Mouse (Mus musculus) brown adipose tissue, adult 24 weeks (tissue): Measurements from ENCODE around the gene Atg16l2. TPM values are rescaled to one million over a fixed set of nuclear protein-coding genes. Genes with fewer than 3 reads are reported as not detected.
A peak's percentile ranks its signal among the peaks of the same experiment; 100 is the strongest.

Experiments
- H3K27ac ChIP-seq: fragments of 200-500 bp; replicated peaks from 2 replicates; pipeline ENCODE4 v1.5.1; 2012; ENCODE audit warnings: low read depth, mild to moderate bottlenecking, low read length
- H3K4me1 ChIP-seq: fragments of 200-500 bp; 2 replicates; pipeline ENCODE4 v1.6.1; 2012; ENCODE audit warnings: low read length, mixed read lengths; ENCODE audit not compliant: control insufficient read depth, insufficient read depth, insufficient read length
- H3K4me3 ChIP-seq: fragments of 200-500 bp; 2 replicates; pipeline ENCODE4 v1.5.1; 2012; ENCODE audit warnings: low read depth, mild to moderate bottlenecking, low read length, moderate library complexity; ENCODE audit not compliant: insufficient read depth
- polyA plus RNA-seq: library from polyadenylated mRNA; stranded (reverse); fragments of >200 nt; gene quantifications from 2 replicates; pipeline ENCODE4 v1.2.4, GENCODE M21; 2012; ENCODE audit not compliant: missing spikeins, insufficient read depth, insufficient read length

Atg16l2 gene
- 2.9 and 7.5 TPM in 2 replicates for polyA plus RNA-seq

DNA sequence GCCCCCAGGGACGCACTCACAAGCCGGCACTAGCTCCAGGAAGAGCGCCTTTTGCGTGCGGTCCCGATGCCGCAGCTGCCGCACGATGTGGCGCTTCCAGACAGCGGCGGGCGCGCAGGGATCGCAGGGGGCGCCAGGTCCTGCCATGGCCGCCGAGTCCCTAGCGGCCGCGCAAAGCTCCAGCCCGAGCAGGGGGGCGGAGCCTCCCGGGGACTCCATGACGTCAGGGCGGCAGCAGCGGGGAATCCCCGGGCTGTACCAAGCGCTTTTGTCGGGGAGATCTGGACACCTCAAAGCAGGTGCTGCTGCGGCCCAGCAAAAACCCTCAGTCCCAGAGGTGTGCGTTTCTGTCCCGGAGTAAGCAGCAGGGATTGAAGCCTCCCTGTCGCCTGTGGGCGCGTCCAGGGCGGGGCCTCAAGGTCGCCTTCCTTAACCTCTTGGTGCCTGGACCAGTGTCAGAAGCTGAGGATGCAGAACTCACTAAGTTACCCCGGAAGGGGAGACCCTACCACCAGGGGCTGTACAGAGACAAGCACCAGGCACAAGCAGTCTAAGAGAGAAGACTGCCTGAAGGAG is at the start of gene Atg16l2:
Atg16l2 (minus strand) TSS at position 371 of the 576 bp plus-strand sequence.
- H3K27ac ChIP-seq: peak within 1 kb of the TSS; percentile 79
- H3K4me3 ChIP-seq: peak within 1 kb of the TSS; percentile 77
- no peaks in the 10 kb centered on the region for H3K4me1 ChIP-seq

DNA sequence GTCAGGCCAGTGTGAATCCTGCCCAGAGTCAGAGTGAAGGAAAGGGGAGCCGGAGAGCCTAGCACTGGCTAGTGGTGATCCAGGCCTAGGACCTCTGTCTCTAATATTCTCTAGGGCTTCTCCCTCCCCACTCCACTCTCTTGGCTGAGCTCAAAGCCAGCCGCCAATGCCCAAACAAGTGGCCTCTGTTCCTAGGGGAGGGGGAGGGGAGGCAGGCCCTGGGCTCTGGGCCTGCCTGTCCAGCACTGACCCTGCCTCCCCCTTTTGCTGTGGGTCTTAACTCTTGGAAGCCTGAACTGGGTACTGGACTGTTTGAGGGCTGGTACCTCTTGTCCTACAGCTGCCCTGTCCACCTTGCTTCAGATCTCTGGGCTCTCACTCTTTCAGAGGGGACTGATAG is 47.8 kb upstream of the Atg16l2 start:
- Histone ChIP-seq H3K27ac (no peak overlapping the region), H3K4me3 (peak overlapping the region; percentile 72; the same call in 1 of the 2 replicates), H3K4me1 (peaks cover 10% of the 10 kb centered on the region)

DNA sequence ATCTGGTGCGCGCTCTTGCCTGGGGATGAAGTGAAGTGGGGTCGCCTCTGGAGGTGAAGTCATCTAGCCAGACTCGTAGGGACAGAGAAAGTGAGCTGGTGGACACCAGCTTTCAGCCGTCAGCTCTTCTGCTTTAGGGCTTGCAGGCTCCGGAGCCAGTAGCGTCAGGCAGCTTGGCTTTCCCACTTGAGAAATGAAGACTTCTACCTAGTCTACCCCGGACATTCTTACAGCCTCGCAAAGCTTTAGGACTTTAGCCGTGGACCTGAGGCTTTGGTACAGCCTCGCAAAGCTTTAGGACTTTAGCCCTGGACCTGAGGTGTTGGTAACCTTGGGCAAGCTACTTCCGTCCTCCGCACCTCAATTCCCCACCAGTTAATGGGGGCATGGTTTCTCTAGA is 46.3 kb upstream of the Atg16l2 start:
- Histone ChIP-seq H3K27ac (no peak overlapping the region), H3K4me3 (peak overlapping the region; percentile 72)

DNA sequence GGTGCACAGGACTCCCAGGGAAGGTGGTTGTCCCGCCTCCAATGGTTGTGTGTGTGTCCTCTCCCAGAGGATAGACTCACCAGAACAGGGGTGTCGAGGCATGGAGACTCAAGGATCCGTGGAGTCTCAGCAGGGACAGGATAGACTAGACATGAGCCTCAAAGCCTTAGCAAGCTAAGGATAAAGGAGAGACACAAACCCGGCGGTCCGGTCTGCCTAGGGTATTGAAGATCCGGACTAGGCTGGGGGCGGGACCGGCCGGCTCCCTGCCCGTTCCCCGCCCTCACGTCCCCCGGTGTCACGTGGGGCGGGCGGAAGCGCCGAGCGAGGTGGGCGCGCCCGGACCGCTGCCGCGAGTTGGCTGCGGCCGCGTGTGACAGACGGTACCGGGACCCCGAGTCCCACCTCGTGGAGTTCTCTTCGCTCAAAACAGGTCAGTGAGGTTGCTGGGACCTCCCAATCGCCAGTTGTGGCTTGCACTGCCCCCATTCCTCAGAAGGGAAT is 45.8 kb upstream of the Atg16l2 start, which contains the start of gene Arap1:
Arap1 (plus strand) TSS at position 301 of the 504 bp plus-strand sequence.
- peak within 1 kb of the TSS; percentile 72 for H3K4me3 ChIP-seq
- H3K27ac ChIP-seq: no peak within 1 kb of the TSS
- peaks cover 13% of the 10 kb centered on the region; the same call in 1 of the 2 replicates for H3K4me1 ChIP-seq

More for the DNA sequence above, 46.3 kb upstream of the Atg16l2 start:
- peaks cover 9% of the 10 kb centered on the region; the same call in 1 of the 2 replicates for H3K4me1 ChIP-seq

- Histone ChIP-seq H3K4me3 (no peak overlapping the region), H3K27ac (no peak overlapping the region), H3K4me1 (peaks cover 6% of the 10 kb centered on the region; the same call in 1 of the 2 replicates)
Observed at GRCm38 (mm10) chr7:101346991-101347390, 44.9 kb upstream of the Atg16l2 start.

DNA sequence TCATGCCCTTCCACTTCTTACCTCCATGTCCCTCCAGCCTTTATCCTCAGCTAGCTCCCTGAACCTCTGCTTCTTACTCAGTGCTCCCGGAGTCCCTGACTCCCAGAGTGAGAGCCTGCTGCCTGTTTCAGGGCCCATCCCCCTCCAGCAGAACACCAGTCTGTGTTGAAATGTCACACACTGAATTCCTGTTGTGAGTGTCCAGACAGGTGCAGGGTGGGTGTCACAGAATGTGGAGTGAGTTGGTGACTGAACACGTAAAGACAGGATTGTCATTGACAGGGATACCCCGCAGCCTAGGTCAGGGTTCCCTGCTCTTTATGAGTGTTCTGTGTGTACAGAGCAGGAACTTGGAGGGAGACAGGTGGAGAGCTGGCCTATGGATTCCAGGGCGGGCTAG is 42.8 kb upstream of the Atg16l2 start:
- Histone ChIP-seq H3K27ac (no peak overlapping the region), H3K4me3 (no peak overlapping the region), H3K4me1 (peaks cover 6% of the 10 kb centered on the region; the same call in 1 of the 2 replicates)

DNA sequence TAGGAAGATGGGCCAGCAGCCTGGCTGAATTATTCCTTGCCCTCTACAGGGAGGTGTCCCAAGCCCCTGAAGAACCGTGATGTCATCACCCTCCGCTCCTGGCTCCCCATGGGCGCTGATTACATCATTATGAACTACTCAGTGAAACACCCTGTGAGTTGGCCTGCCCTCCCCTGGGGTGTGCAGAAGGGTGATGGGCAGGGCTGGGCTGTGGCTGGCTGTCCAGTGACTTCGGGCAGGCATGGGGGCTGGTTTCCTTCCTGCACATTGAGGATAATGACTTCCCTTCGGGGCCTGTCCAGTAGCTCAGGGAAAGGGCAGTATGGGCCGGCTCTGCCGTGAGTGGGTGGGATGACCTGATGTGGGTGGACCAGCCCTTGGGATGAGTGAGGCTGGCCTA is 41.1 kb upstream of the Atg16l2 start:
- H3K4me3 ChIP-seq: no peak overlapping the region
- peaks cover 6% of the 10 kb centered on the region; the same call in 1 of the 2 replicates for H3K4me1 ChIP-seq

DNA sequence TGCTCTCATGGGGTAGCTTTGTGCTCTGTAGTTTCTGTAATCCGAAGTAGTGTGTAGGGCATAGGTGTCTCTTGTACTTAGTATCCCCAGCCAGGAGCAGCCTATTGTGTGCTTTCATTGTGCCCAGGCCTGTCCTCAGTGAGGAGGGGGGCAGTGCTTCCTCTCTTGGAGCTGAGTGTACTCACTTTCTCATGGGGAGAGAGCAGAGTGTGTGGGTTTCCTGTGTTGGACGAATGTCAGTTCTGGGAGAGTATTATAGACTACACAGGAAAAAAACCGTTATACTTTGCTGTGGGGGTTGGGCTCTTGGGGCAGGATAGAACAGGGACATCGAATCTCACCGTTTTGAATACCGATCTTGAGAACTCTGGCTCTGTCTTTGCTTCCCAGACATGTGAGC is 39.4 kb upstream of the Atg16l2 start:
- no peak overlapping the region for H3K4me3 ChIP-seq
- no peak overlapping the region for H3K27ac ChIP-seq
- H3K4me1 ChIP-seq: peaks cover 6% of the 10 kb centered on the region; the same call in 1 of the 2 replicates

More for the DNA sequence above, 41.1 kb upstream of the Atg16l2 start:
- no peak overlapping the region for H3K27ac ChIP-seq

DNA sequence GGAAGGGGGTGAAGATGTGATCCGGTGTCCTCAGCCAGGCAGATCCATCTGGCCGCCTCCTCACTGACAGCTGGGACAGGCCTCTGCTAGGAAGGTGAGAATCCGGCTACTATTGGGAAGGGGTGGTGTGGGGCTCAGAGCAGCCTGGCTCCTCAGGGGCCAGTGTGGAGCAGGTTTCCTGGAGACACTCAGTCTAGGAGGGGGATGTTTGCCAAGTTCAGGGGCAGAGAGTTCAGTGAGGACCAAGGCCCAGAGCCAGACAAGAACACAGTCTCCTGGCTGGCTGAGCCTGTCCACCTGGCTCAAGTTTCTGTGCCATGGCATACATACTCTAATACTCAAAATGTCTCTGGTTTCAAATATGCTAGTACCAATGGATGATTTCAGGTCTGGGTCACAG is 35.4 kb upstream of the Atg16l2 start:
- H3K4me3 ChIP-seq: no peak overlapping the region
- H3K4me1 ChIP-seq: no peaks in the 10 kb centered on the region
- no peak overlapping the region for H3K27ac ChIP-seq

DNA sequence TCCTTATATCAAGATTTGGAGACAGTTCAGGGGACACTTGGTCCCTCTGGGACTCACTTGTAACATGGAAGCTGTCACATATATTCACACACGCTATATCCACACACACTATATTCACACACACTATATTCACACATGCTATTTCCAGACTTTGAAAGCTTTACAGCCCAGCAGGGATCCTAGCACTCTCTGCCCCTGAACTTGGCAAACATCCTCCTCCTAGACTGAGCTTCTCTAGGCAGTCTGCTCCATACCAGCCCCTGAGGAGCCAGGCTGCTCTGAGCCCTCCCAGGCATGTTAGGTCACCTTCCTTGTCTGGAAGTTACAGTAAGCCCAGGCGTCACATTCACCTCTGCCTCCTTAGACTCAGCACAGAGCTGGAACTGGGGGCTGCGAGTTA is 34.6 kb upstream of the Atg16l2 start:
- Histone ChIP-seq H3K4me1 (no peaks in the 10 kb centered on the region), H3K4me3 (no peak overlapping the region)

GRCm38 (mm10) chr7:101335228-101335627 is 33.2 kb upstream of the Atg16l2 start:
- Histone ChIP-seq H3K4me1 (no peaks in the 10 kb centered on the region), H3K4me3 (no peak overlapping the region), H3K27ac (no peak overlapping the region)

More for the DNA sequence above, 34.6 kb upstream of the Atg16l2 start:
- H3K27ac ChIP-seq: no peak overlapping the region

GRCm38 (mm10) chr7:101332045-101332831 is 30.2 kb upstream of the Atg16l2 start:
- Histone ChIP-seq H3K27ac (no peak overlapping the region), H3K4me3 (no peak overlapping the region), H3K4me1 (no peaks in the 10 kb centered on the region)

DNA sequence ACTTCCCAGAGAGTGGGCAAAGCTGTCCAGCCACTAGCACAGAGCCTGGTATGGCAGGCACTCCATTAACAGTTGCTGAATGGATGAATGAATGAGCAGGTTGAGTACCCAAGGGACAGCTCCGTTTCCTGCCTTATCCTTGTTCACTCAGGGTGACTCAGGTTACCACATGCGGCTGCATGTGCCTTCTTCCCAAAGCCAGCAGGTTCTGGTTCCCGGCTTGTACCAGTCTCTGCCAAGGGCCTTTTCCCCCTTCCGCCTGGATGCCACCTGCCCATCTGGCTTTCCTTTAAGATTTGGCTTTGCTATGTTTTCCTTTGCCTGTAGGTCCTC is 28.8 kb upstream of the Atg16l2 start:
- H3K27ac ChIP-seq: no peak overlapping the region
- H3K4me1 ChIP-seq: no peaks in the 10 kb centered on the region
- no peak overlapping the region for H3K4me3 ChIP-seq

DNA sequence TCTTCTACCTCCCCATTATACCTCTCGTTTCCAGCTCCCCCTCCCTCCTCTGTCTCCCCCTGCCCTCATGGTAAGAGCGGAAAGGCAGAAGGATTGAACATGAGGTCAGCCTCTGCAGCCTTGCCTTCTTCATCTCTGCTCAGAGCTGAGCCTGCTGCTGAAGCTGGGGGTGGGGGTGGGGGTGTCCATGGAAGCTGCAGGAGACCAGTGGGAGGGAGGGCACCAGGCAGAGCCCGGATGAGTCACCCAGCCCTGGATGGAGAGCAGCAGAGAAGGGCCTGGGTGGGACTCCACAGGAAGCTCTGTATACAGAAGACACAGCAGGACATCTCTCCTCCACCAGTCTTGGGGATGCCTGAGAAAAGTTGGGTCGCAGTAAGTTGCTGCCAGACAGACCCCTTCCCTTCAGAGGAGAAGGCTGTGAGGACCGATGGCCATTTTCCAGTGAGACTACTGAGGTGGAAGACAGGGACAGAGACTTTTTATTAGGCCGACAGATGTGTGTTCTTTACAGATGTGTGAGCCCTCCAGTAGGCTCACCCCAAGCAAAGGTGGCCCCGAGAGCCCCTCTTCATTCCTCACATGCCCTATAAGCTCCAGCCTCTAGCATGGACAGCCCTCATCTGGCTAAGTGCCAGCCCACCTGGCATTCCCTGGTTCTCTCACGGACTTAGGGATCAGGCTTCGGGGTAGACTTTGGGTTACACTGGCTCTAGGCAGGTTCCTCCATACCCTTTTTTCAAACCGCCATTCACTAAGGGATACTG is 28.2 kb upstream of the Atg16l2 start:
- H3K27ac ChIP-seq: no peak overlapping the region
- no peaks in the 10 kb centered on the region for H3K4me1 ChIP-seq
- H3K4me3 ChIP-seq: no peak overlapping the region

- H3K4me3 ChIP-seq: no peak overlapping the region
- H3K4me1 ChIP-seq: no peaks in the 10 kb centered on the region
- H3K27ac ChIP-seq: no peak overlapping the region
Observed at GRCm38 (mm10) chr7:101329606-101330005, 27.6 kb upstream of the Atg16l2 start.
